Mouse (Mus musculus) heart, embryonic 13.5 days (tissue): ENCODE data around the gene Zc3h10. TPM values are rescaled to one million over a fixed set of nuclear protein-coding genes. Genes with fewer than 3 reads are reported as not detected.

Source experiments
- ATAC-seq: fragments of 200-750 bp; cut with Nextera tagmentation; 2 replicates; pipeline ENCODE4 v1.8.0; 2017; ENCODE audit warnings: moderate TSS enrichment; ENCODE audit not compliant: insufficient number of reproducible peaks, low FRiP score, low TSS enrichment; ENCODE audit errors: extremely low read depth
- H3K27ac ChIP-seq: fragments of 300-500 bp; sonication (generic); replicated peaks from 2 replicates; pipeline ENCODE4 v1.5.1; 2015; ENCODE audit warnings: moderate library complexity, mild to moderate bottlenecking, inconsistent platforms
- H3K27me3 ChIP-seq: fragments of 300-500 bp; sonication (generic); replicated peaks from 2 replicates; pipeline ENCODE4 v1.6.1; 2015; ENCODE audit warnings: mild to moderate bottlenecking, inconsistent platforms
- H3K36me3 ChIP-seq: fragments of 300-500 bp; sonication (generic); 2 replicates; pipeline ENCODE4 v1.6.1; 2015; ENCODE audit warnings: mild to moderate bottlenecking, inconsistent platforms
- H3K4me1 ChIP-seq: fragments of 300-500 bp; sonication (generic); 2 replicates; pipeline ENCODE4 v1.6.1; 2015; ENCODE audit warnings: inconsistent platforms
- H3K4me2 ChIP-seq: fragments of 300-500 bp; sonication (generic); 2 replicates; pipeline ENCODE4 v1.6.1; 2015; ENCODE audit warnings: inconsistent platforms, mild to moderate bottlenecking, moderate library complexity
- H3K4me3 ChIP-seq: fragments of 300-500 bp; sonication (generic); 2 replicates; pipeline ENCODE4 v1.5.1; 2015; ENCODE audit warnings: moderate library complexity, mild to moderate bottlenecking, inconsistent platforms
- H3K9ac ChIP-seq: fragments of 300-500 bp; sonication (generic); 2 replicates; pipeline ENCODE4 v1.6.1; 2015; ENCODE audit warnings: inconsistent platforms, mild to moderate bottlenecking, moderate library complexity
- H3K9me3 ChIP-seq: fragments of 300-500 bp; sonication (generic); 2 replicates; pipeline ENCODE4 v1.6.1; 2016; ENCODE audit warnings: inconsistent platforms
- WGBS: fragments of 180-500 bp; shearing (Covaris S2); methylation state at CpG from one replicate; pipeline ENCODE4 v1.1.7; 2015; ENCODE audit warnings: mixed read lengths; 5-methylcytosine and 5-hydroxymethylcytosine counted together
- polyA plus RNA-seq: library from polyadenylated mRNA; unstranded; fragments of >200 nt; fragmentation: Nextera tagmentation; extraction: Ambion mirVana; gene quantifications from 2 replicates; pipeline ENCODE4 v1.2.1, GENCODE M21; 2015

Zc3h10 gene
- polyA plus RNA-seq, 1 experiment from 2014 or later, result 9.4 TPM

DNA sequence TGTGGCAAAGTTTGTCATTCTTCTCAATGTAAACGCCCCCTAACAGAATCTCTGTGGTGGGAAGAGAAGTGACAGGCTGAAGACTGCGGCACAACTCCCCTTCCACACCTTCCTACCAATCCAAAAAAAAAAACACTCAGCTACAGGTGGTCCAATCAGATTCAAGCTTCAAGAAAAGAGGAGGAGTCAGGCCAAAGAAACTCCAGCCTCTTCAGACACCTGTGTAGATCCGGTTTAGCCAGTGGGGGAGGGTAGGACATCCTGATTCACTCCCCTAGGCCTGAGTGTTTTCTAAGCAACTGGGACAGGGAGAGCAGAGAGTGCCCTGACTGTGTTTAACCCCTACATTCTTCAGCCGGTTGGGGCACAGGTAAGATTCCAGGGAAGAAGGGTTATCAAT is 36.8 kb upstream of the Zc3h10 start:
- peak overlapping the region; percentile 63 for H3K4me2 ChIP-seq
- no peak overlapping the region for H3K4me3 ChIP-seq

DNA sequence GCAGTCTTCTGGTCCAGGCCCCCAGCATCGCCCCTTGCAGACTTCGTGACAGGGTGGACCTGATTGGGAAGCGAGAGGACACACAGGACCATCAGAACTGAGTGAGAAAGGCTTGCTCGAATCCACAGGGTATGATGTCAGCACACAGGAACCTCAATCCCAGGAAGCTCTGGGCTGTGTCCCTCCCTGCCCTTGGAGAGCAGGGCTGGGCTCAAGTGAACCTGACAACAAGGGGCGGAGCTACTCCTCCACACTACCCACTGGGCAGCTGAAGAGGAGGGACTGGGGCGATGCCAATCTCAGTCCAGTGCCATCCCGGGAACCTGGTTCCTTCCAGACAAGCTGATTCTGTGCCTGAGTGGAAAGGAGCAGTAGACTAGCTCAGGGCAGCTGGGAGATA is 36.1 kb upstream of the Zc3h10 start:
- WGBS, result 14% methylated on average over 7 of the region's 7 CpGs

More for the DNA sequence above, 36.8 kb upstream of the Zc3h10 start:
- no peak for ATAC-seq
- 15% methylated on average over 4 of the region's 4 CpGs for WGBS
- Histone ChIP-seq H3K9me3 (no peaks in the 10 kb centered on the region), H3K9ac (0 out of 2 replicates have a peak overlapping the region, but pooled peaks have one; percentile 78), H3K4me1 (peaks cover 37% of the 10 kb centered on the region), H3K27ac (no peak overlapping the region), H3K27me3 (peaks cover 49% of the 10 kb centered on the region), H3K36me3 (peaks cover 6% of the 10 kb centered on the region; the same call in 1 of the 2 replicates)

GRCm38 (mm10) chr10:128579731-128580130 is 32.2 kb upstream of the Zc3h10 start:
- Histone ChIP-seq H3K36me3 (peaks cover 32% of the 10 kb centered on the region), H3K9me3 (no peaks in the 10 kb centered on the region), H3K27me3 (peaks cover 4% of the 10 kb centered on the region; the same call in 1 of the 2 replicates), H3K9ac (no peak overlapping the region), H3K4me2 (no peak overlapping the region), H3K4me1 (peaks cover 18% of the 10 kb centered on the region), H3K4me3 (no peak overlapping the region), H3K27ac (no peak overlapping the region)
- no peak for ATAC-seq
- WGBS, result 71% methylated on average over 4 of the region's 4 CpGs

More for the DNA sequence above, 36.1 kb upstream of the Zc3h10 start:
- Histone ChIP-seq H3K27me3 (peaks cover 42% of the 10 kb centered on the region), H3K9me3 (no peaks in the 10 kb centered on the region), H3K9ac (peak overlapping the region; percentile 78), H3K4me2 (peak overlapping the region; percentile 63), H3K4me1 (peaks cover 29% of the 10 kb centered on the region), H3K4me3 (peak overlapping the region; percentile 43), H3K36me3 (peaks cover 6% of the 10 kb centered on the region; the same call in 1 of the 2 replicates), H3K27ac (peak overlapping the region; percentile 76)
- peak; percentile 75 for ATAC-seq

DNA sequence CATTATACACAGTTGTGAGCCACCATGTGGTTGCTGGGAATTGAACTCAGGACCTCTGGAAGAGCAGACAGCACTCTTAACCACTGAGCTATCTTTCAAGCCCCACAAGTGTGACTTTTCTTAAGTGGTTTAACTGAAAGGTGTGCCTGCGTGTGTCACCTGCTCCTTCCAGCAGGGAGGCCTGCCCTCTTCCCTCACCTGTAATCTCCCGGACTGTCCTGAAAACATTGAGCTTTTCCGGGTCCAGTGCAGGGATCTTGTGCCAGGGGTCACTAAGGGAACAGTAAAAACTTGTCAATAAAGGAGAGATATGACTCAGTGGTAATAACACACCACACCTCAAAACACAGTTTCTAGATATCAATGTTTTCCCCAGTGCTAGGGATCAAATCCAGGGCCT is 31.7 kb upstream of the Zc3h10 start:
- H3K27me3 ChIP-seq, result peaks cover under 1% of the 10 kb centered on the region; the same call in 1 of the 2 replicates
- ATAC-seq, result no peak
- H3K4me2 ChIP-seq, result no peak overlapping the region
- H3K4me3 ChIP-seq, result no peak overlapping the region
- WGBS, result 72% methylated on average over 3 of the region's 3 CpGs
- H3K36me3 ChIP-seq, result peaks cover 33% of the 10 kb centered on the region
- H3K9ac ChIP-seq, result no peak overlapping the region
- peaks cover 15% of the 10 kb centered on the region for H3K4me1 ChIP-seq
- H3K9me3 ChIP-seq, result no peaks in the 10 kb centered on the region
- no peak overlapping the region for H3K27ac ChIP-seq

- H3K27me3 ChIP-seq, result no peaks in the 10 kb centered on the region
- no peak overlapping the region for H3K4me2 ChIP-seq
- peaks cover 37% of the 10 kb centered on the region for H3K36me3 ChIP-seq
- no peak overlapping the region for H3K9ac ChIP-seq
- no peak for ATAC-seq
- no peak overlapping the region for H3K27ac ChIP-seq
- peaks cover 5% of the 10 kb centered on the region for H3K4me1 ChIP-seq
- H3K9me3 ChIP-seq, result no peaks in the 10 kb centered on the region
- 58% methylated on average over 11 of the region's 11 CpGs for WGBS
- H3K4me3 ChIP-seq, result no peak overlapping the region
These were observed 30.8 kb upstream of the Zc3h10 start for GRCm38 (mm10) chr10:128578330-128578729.

DNA sequence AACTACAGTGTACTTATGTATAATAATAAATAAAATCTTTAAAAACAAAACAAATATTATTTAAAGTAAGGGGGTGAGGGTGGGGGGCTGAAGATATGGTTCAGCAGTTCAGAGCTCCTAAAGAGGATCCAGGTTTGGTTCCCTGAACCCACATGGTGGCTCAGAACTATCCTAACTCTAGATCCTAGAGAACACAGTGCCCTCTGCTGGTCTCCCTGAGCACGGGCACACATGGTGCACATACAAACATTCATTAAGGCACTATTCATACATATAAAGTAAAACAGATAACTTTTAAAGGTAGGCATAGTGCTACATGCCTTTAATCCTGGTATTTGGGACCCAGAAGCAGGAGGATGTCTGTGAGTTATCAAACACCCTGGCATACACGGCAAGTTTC is 27.5 kb upstream of the Zc3h10 start:
- no peaks in the 10 kb centered on the region for H3K4me1 ChIP-seq
- H3K27me3 ChIP-seq, result peaks cover 5% of the 10 kb centered on the region; the same call in 1 of the 2 replicates
- no peak overlapping the region for H3K4me3 ChIP-seq
- ATAC-seq, result no peak
- 88% methylated on average over 2 of the region's 2 CpGs for WGBS
- H3K4me2 ChIP-seq, result no peak overlapping the region
- H3K9me3 ChIP-seq, result no peaks in the 10 kb centered on the region
- H3K36me3 ChIP-seq, result peaks cover 54% of the 10 kb centered on the region
- H3K27ac ChIP-seq, result no peak overlapping the region
- H3K9ac ChIP-seq, result no peak overlapping the region

GRCm38 (mm10) chr10:128565788-128566531 is 18.4 kb upstream of the Zc3h10 start, which contains the start of gene Pa2g4:
Gene Pa2g4, minus strand, starts transcription at chr10:128565987.
- under 1% methylated on average over 58 of the region's 58 CpGs for WGBS
- H3K4me1 ChIP-seq, result peaks cover 24% of the 10 kb centered on the region
- no peaks in the 10 kb centered on the region for H3K27me3 ChIP-seq
- H3K9me3 ChIP-seq, result no peaks in the 10 kb centered on the region
- H3K4me2 ChIP-seq, result peak within 1 kb of the TSS; percentile 95
- peak within 1 kb of the TSS; percentile 75 for H3K4me3 ChIP-seq
- ATAC-seq, result peak; percentile 97
- peaks cover 43% of the 10 kb centered on the region for H3K36me3 ChIP-seq
- peak within 1 kb of the TSS; percentile 90 for H3K27ac ChIP-seq
- peak within 1 kb of the TSS; percentile 94 for H3K9ac ChIP-seq

- H3K9ac ChIP-seq, result peak overlapping the region; percentile 94
- peaks cover 47% of the 10 kb centered on the region for H3K36me3 ChIP-seq
- H3K27me3 ChIP-seq, result no peaks in the 10 kb centered on the region
- peak overlapping the region; percentile 95 for H3K4me2 ChIP-seq
- WGBS, result under 1% methylated on average over 46 of the region's 46 CpGs
- peaks cover 24% of the 10 kb centered on the region for H3K4me1 ChIP-seq
- peak overlapping the region; percentile 75 for H3K4me3 ChIP-seq
- ATAC-seq, result no peak
- H3K27ac ChIP-seq, result peak overlapping the region; percentile 90
- H3K9me3 ChIP-seq, result no peaks in the 10 kb centered on the region
These were observed 17.7 kb upstream of the Zc3h10 start for GRCm38 (mm10) chr10:128565206-128565787.

DNA sequence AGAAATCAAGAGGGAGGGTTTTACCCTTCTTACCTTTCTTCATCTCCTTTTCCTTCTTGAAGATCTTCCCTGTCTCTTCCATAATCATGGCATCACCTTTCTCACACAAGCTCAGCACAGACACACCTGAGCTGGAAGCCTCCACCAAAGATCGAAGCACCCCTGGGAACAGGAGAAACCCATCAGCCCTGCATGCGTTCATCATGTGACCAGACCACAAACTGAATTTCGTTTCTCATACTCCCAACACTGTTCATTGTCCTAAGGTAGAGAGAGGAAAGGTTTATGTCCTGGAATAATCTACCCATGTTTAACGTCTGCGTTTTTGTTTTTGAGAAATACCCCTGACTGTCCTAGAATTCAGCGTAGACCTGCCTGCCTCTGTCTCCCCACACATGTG is 16.0 kb upstream of the Zc3h10 start:
- Histone ChIP-seq H3K4me1 (peaks cover 24% of the 10 kb centered on the region), H3K27ac (no peak overlapping the region), H3K36me3 (peaks cover 52% of the 10 kb centered on the region), H3K9ac (peak overlapping the region; percentile 94), H3K27me3 (no peaks in the 10 kb centered on the region), H3K4me3 (0 out of 2 replicates have a peak overlapping the region, but pooled peaks have one; percentile 75), H3K4me2 (peak overlapping the region; percentile 95), H3K9me3 (no peaks in the 10 kb centered on the region)
- ATAC-seq, result no peak
- 91% methylated on average over 6 of the region's 6 CpGs for WGBS

- no peaks in the 10 kb centered on the region for H3K9me3 ChIP-seq
- ATAC-seq, result no peak
- H3K4me1 ChIP-seq, result no peaks in the 10 kb centered on the region
- no peak overlapping the region for H3K9ac ChIP-seq
- no peak overlapping the region for H3K4me3 ChIP-seq
- no peak overlapping the region for H3K4me2 ChIP-seq
- WGBS, result 77% methylated on average over 6 of the region's 6 CpGs
- H3K27me3 ChIP-seq, result no peaks in the 10 kb centered on the region
- H3K27ac ChIP-seq, result no peak overlapping the region
- H3K36me3 ChIP-seq, result peaks cover 50% of the 10 kb centered on the region
These were observed 9.4 kb upstream of the Zc3h10 start for GRCm38 (mm10) chr10:128556963-128557362.

DNA sequence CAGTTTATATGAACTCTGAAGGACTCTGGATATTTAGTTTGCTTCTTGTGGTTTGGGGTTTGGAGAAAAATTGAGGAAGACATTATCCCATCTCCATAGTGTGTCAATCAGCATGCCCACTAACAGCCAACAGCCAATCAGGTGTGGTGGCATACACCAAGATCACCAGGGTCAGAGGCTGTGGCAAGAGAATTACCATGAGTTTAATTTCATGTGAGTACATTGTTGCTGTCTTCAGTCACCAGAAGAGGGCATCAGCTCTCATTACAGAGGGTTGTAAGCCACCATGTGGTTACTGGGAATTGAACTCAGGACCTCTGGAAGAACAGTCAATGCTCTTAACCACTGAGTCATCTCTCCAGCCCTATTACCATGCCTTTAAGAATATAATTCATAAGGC is 8.7 kb upstream of the Zc3h10 start:
- no peak overlapping the region for H3K9ac ChIP-seq
- peaks cover 44% of the 10 kb centered on the region for H3K36me3 ChIP-seq
- H3K4me3 ChIP-seq, result no peak overlapping the region
- no peaks in the 10 kb centered on the region for H3K27me3 ChIP-seq
- no peak overlapping the region for H3K4me2 ChIP-seq
- H3K9me3 ChIP-seq, result no peaks in the 10 kb centered on the region
- ATAC-seq, result no peak
- H3K27ac ChIP-seq, result no peak overlapping the region
- H3K4me1 ChIP-seq, result no peaks in the 10 kb centered on the region
